In genomic region chr7:131598483-131598824, GRCm38 (mm10) we compare ENCODE assay signal across 9 mouse cellular contexts. TPM values are rescaled to one million over a fixed set of nuclear protein-coding genes. Genes with fewer than 3 reads are reported as not detected.
DNase-seq lines count a peak whose midpoint lies in the region; ATAC-seq and TF ChIP-seq lines count a peak whose summit lies in the region.
"Had no signal": no experiment of that assay in that cellular context is flagged by ENCODE, and none has a peak within 500 bp of the region (broad histone marks: within the 10 kb centered on the region; RNA-seq: fewer than 3 reads in every experiment).

No protein-coding gene starts in this region.

- peaks cover 1% of the 10 kb centered on the region; the same call in 1 of the 2 replicates for H3K27me3 ChIP-seq in kidney, adult 2 months (replicated peaks; ENCODE audit: control insufficient read depth, insufficient read depth, low read length)
- peaks cover 18% of the 10 kb centered on the region; the same call in 1 of the 2 replicates for H3K27me3 ChIP-seq in kidney, embryonic 15.5 days
- peaks cover 9% of the 10 kb centered on the region for H3K27me3 ChIP-seq in forebrain, postnatal 0 days (ENCODE audit: insufficient read depth, low read length)
- H3K27me3 ChIP-seq in neural tube, embryonic 14.5 days (ENCODE audit: control insufficient read depth, insufficient read depth, low read length): peaks cover 9% of the 10 kb centered on the region

- no peak overlapping the region for H3K27ac ChIP-seq in kidney, adult 2 months (ENCODE audit: insufficient read depth, low read depth, low read length)
- H3K27ac ChIP-seq in kidney, embryonic 15.5 days: no peak overlapping the region
- H3K27ac ChIP-seq in forebrain, postnatal 0 days (ENCODE audit: low read depth, low read length): no peak overlapping the region
- H3K27ac ChIP-seq in neural tube, embryonic 14.5 days (ENCODE audit: low read depth, low read length): no peak overlapping the region

- peak; percentile 2 for DNase-seq in kidney, adult 2 months
- peak; percentile 15 for DNase-seq in adrenal gland, postnatal 25 days
- DNase-seq in forebrain, postnatal 0 days: peak; percentile 68
- peak; percentile 35 to 54 for DNase-seq in left cerebral cortex, postnatal 25 days (ENCODE audit: low spot score in 2 of 2)
- no peak for DNase-seq in gastrocnemius, postnatal 10 days
- DNase-seq in liver: no peak

- intact Hi-C loops in left cerebral cortex, postnatal 25 days (cut with DNase I): loop anchor here (2.0 to 5.0 kb wide), 2 partner anchors 148 to 284 kb away; no protein-coding TSS in a partner anchor

- no peak overlapping the region for H3K9ac ChIP-seq in kidney, embryonic 15.5 days
- H3K9ac ChIP-seq in forebrain, postnatal 0 days: 0 out of 2 replicates have a peak overlapping the region, but pooled peaks have one; percentile 18
- H3K9ac ChIP-seq in neural tube, embryonic 14.5 days (replicated peaks; ENCODE audit: low read depth, low read length): 0 out of 2 replicates have a peak overlapping the region, but pooled peaks have one; percentile 25

- no peak overlapping the region for H3K4me3 ChIP-seq in kidney, adult 2 months (ENCODE audit: insufficient read depth, low read depth, low read length)
- no peak overlapping the region for H3K4me3 ChIP-seq in kidney, embryonic 15.5 days (replicated peaks)
- H3K4me3 ChIP-seq in forebrain, postnatal 0 days (ENCODE audit: low read depth, low read length): no peak overlapping the region
- H3K4me3 ChIP-seq in neural tube, embryonic 14.5 days (ENCODE audit: low read depth, low read length): no peak overlapping the region

- 10% methylated on average over 5 of the region's 5 CpGs for WGBS in kidney, adult 2 months
- 12% methylated on average over 5 of the region's 5 CpGs for WGBS in kidney, embryonic 15.5 days
- 5% methylated on average over 5 of the region's 5 CpGs for WGBS in forebrain, postnatal 0 days
- WGBS in neural tube, embryonic 14.5 days: 4% methylated on average over 5 of the region's 5 CpGs

- no peak for TF ChIP-seq CTCF in kidney, adult 2 months (conservative IDR thresholded peaks at IDR 0.05; ENCODE audit: insufficient read depth, insufficient read length, low read depth, low read length)
- TF ChIP-seq CTCF in forebrain, postnatal 0 days (IDR thresholded peaks at IDR 0.05; ENCODE audit: low read depth): peak; percentile 53; the same call in 1 of the 2 replicates

- no peak for ATAC-seq in kidney, embryonic 15.5 days (replicated peaks; ENCODE audit: low FRiP score)
- peak; percentile 65 for ATAC-seq in forebrain, postnatal 0 days
- 0 out of 2 replicates have a peak, but pooled peaks have one; percentile 34 for ATAC-seq in neural tube, embryonic 14.5 days (ENCODE audit: low read depth)

- no peak overlapping the region for H3K4me2 ChIP-seq in kidney, embryonic 15.5 days
- 0 out of 2 replicates have a peak overlapping the region, but pooled peaks have one; percentile 9 for H3K4me2 ChIP-seq in forebrain, postnatal 0 days (ENCODE audit: low read depth)
- peak overlapping the region; percentile 8; the same call in 1 of the 2 replicates for H3K4me2 ChIP-seq in neural tube, embryonic 14.5 days (ENCODE audit: low read depth, low read length)

- no peak for TF ChIP-seq POLR2A in kidney, adult 2 months (IDR thresholded peaks at IDR 0.05; ENCODE audit: low read depth, low read length)

- H3K4me1 ChIP-seq in kidney, adult 2 months (ENCODE audit: control insufficient read depth, insufficient read depth, low read length): no peaks in the 10 kb centered on the region
- H3K4me1 ChIP-seq in kidney, embryonic 15.5 days: peaks cover 17% of the 10 kb centered on the region; the same call in 1 of the 2 replicates
- peaks cover 4% of the 10 kb centered on the region; the same call in 1 of the 2 replicates for H3K4me1 ChIP-seq in forebrain, postnatal 0 days (ENCODE audit: insufficient read depth)
- H3K4me1 ChIP-seq in neural tube, embryonic 14.5 days (ENCODE audit: control insufficient read depth, insufficient read depth, low read length): peaks cover 4% of the 10 kb centered on the region; the same call in 1 of the 2 replicates

- H3K36me3 ChIP-seq in kidney, adult 2 months (ENCODE audit: control insufficient read depth, insufficient read depth, low read length): no peaks in the 10 kb centered on the region
- H3K36me3 ChIP-seq in kidney, embryonic 15.5 days: no peaks in the 10 kb centered on the region
- no peaks in the 10 kb centered on the region for H3K36me3 ChIP-seq in forebrain, postnatal 0 days (ENCODE audit: insufficient read depth)
- H3K36me3 ChIP-seq in neural tube, embryonic 14.5 days (ENCODE audit: control insufficient read depth, insufficient read depth, low read length): no peaks in the 10 kb centered on the region

- H3K9me3 ChIP-seq in kidney, embryonic 15.5 days (replicated peaks): no peaks in the 10 kb centered on the region
- no peaks in the 10 kb centered on the region for H3K9me3 ChIP-seq in forebrain, postnatal 0 days (ENCODE audit: low read length)
- H3K9me3 ChIP-seq in neural tube, embryonic 14.5 days (ENCODE audit: control insufficient read depth, low read length): no peaks in the 10 kb centered on the region

RNA-seq across cellular contexts. Expression of gene Bub3, which starts 38.4 kb away (rescaled TPM):
- 50.4 and 51.2 TPM in 2 replicates for polyA plus RNA-seq in kidney, adult 2 months (2012; rRNA removed)
- 222 and 231 TPM in 2 replicates for polyA plus RNA-seq in kidney, embryonic 15.5 days (2015; fragmentation: Nextera tagmentation; extraction: Ambion mirVana)
- 79.0 and 81.7 TPM in 2 replicates for total RNA-seq in adrenal gland, postnatal 25 days (2021)
- total RNA-seq in forebrain, postnatal 0 days (2014; rRNA removed): 92.5 and 95.3 TPM in 2 replicates
- 118 and 124 TPM in 2 replicates for polyA plus RNA-seq in forebrain, postnatal 0 days (2015; fragmentation: Nextera tagmentation; extraction: Ambion mirVana)
- 10 to 100 TPM; 61.5 to 62.7 TPM for total RNA-seq in left cerebral cortex, postnatal 25 days (2021)
- polyA plus RNA-seq in neural tube, embryonic 14.5 days (2014; fragmentation: Nextera tagmentation; extraction: Ambion mirVana): 139 and 143 TPM in 2 replicates
- 10 to 100 TPM; 37.3 to 37.9 TPM for total RNA-seq in gastrocnemius, postnatal 10 days (2021)

RNA-seq across cellular contexts. Expression of gene Hmx2, which starts 49.9 kb away (rescaled TPM):
- 8.6 and 8.8 TPM in 2 replicates for polyA plus RNA-seq in kidney, adult 2 months (2012; rRNA removed)
- polyA plus RNA-seq in kidney, embryonic 15.5 days (2015; fragmentation: Nextera tagmentation; extraction: Ambion mirVana): 0.22 TPM in 1 of 2 replicates, not detected in the other
- total RNA-seq in adrenal gland, postnatal 25 days (2021): not detected in 2 replicates
- total RNA-seq in forebrain, postnatal 0 days (2014; rRNA removed): 1.1 and 1.3 TPM in 2 replicates
- 0.11 and 0.45 TPM in 2 replicates for polyA plus RNA-seq in forebrain, postnatal 0 days (2015; fragmentation: Nextera tagmentation; extraction: Ambion mirVana)
- total RNA-seq in left cerebral cortex, postnatal 25 days (2021): not detected
- polyA plus RNA-seq in neural tube, embryonic 14.5 days (2014; fragmentation: Nextera tagmentation; extraction: Ambion mirVana): 0.92 and 1.0 TPM in 2 replicates
- not detected for total RNA-seq in gastrocnemius, postnatal 10 days (2021)
- polyA plus RNA-seq: spleen, adult 2 months had no signal

RNA-seq across cellular contexts. Expression of gene Hmx3, which starts 55.8 kb away (rescaled TPM):
- 0.23 and 0.29 TPM in 2 replicates for polyA plus RNA-seq in kidney, adult 2 months (2012; rRNA removed)
- polyA plus RNA-seq in kidney, embryonic 15.5 days (2015; fragmentation: Nextera tagmentation; extraction: Ambion mirVana): not detected in 2 replicates
- total RNA-seq in adrenal gland, postnatal 25 days (2021): not detected in 2 replicates
- 0.38 and 1.6 TPM in 2 replicates for total RNA-seq in forebrain, postnatal 0 days (2014; rRNA removed)
- polyA plus RNA-seq in forebrain, postnatal 0 days (2015; fragmentation: Nextera tagmentation; extraction: Ambion mirVana): 0.62 TPM in 1 of 2 replicates, not detected in the other
- not detected for total RNA-seq in left cerebral cortex, postnatal 25 days (2021)
- 0.55 and 0.84 TPM in 2 replicates for polyA plus RNA-seq in neural tube, embryonic 14.5 days (2014; fragmentation: Nextera tagmentation; extraction: Ambion mirVana)
- total RNA-seq in gastrocnemius, postnatal 10 days (2021): not detected
- polyA plus RNA-seq: spleen, adult 2 months had no signal

Comparison
In these comparisons a context has a peak if more than half of its experiments do, and no peak if none do; other contexts are left out.
1. DNase-seq: peak in kidney, adult 2 months (single experiment), adrenal gland, postnatal 25 days (single experiment), forebrain, postnatal 0 days (single experiment) and left cerebral cortex, postnatal 25 days (2 of 2); none in gastrocnemius, postnatal 10 days (single experiment) and liver (single experiment).